Mouse (Mus musculus): ENCODE measurements around the gene Sike1. TPM values are rescaled to one million over a fixed set of nuclear protein-coding genes. Genes with fewer than 3 reads are reported as not detected.

Sike1 gene
- total RNA-seq, 2 experiments from 2014 or later, result 39.6 to 41.5 TPM

GRCm38 (mm10) chr3:103056016-103056595 lies 60.6 kb downstream of the Sike1 start:
- TF ChIP-seq CTCF (IDR thresholded peaks at IDR 0.05), result no peak
- Histone ChIP-seq H3K4me3 (no peak overlapping the region), H3K27ac (no peak overlapping the region)
- intact Hi-C loops (cut with DNase I), result loop anchor here (5.0 kb wide), 1 partner anchor 111 kb away; no protein-coding TSS in a partner anchor
- no peak for DNase-seq

- no peak for TF ChIP-seq CTCF (IDR thresholded peaks at IDR 0.05)
- peak; percentile 18 for DNase-seq
Observed at GRCm38 (mm10) chr3:103057752-103058151, 62.2 kb downstream of the Sike1 start.

More at GRCm38 (mm10) chr3:103057752-103058151, 62.2 kb downstream of the Sike1 start:
- peak overlapping the region; percentile 80 for H3K4me3 ChIP-seq
- intact Hi-C loops (cut with DNase I), result loop anchor here (5.0 kb wide), 1 partner anchor 110 kb away; no protein-coding TSS in a partner anchor
- peak overlapping the region; percentile 91 for H3K27ac ChIP-seq

Other genes starting within 250 kb of the Sike1 start
- not detected for gene Tshb, start 213.0 kb upstream of the Sike1 start, total RNA-seq (2021)
- gene Sycp1, start 59.6 kb upstream of the Sike1 start, total RNA-seq (2021), result not detected
- gene Nr1h5, start 31.6 kb upstream of the Sike1 start, total RNA-seq (2021), result not detected
- gene Csde1, start 24.7 kb downstream of the Sike1 start, total RNA-seq (2021), result 1,000 to 10,000 TPM in 1 of 2 experiments, 100 to 1,000 TPM in 1; 962 to 1,109 TPM
- 10 to 100 TPM; 50.1 to 53.5 TPM for gene Nras, start 62.6 kb downstream of the Sike1 start, total RNA-seq (2021)
- gene Ampd1, start 78.3 kb downstream of the Sike1 start, total RNA-seq (2021), result 1,000 to 10,000 TPM; 1,020 to 1,179 TPM
- 1 to 10 TPM; 2.3 to 2.5 TPM for gene Dennd2c, start 106.9 kb downstream of the Sike1 start, total RNA-seq (2021)
- gene Bcas2, start 175.9 kb downstream of the Sike1 start, total RNA-seq (2021), result 10 to 100 TPM; 41.3 to 51.7 TPM

All from gastrocnemius, adult 2 months (tissue).